Mouse (Mus musculus): ENCODE measurements around the gene Grik3. TPM values are rescaled to one million over a fixed set of nuclear protein-coding genes. Genes with fewer than 3 reads are reported as not detected.

The Grik3 gene
- polyA plus RNA-seq, 1 experiment from 2014 or later, result not detected

DNA sequence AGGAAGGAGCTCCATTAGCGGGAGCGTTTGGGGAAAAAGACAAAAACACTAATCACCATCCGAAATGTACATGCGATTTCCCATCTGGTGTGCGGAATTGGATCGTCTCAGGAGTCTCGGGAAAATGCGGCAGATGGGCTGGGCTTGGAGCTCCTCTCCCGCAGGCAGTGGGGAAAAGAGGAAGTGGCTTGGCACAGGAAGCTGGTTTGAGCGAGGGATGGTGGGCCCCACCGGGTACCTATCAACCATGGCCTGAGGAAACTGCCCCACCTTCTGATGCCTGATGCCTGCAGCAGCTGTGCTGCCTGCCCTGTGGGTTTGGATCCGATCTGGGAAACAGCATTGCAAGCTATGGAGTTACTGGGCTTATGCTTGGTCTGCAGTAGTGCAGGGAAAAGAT, 12.4 kb upstream of the Grik3 start:
- POLR2A ChIA-PET, result no interaction called here

DNA sequence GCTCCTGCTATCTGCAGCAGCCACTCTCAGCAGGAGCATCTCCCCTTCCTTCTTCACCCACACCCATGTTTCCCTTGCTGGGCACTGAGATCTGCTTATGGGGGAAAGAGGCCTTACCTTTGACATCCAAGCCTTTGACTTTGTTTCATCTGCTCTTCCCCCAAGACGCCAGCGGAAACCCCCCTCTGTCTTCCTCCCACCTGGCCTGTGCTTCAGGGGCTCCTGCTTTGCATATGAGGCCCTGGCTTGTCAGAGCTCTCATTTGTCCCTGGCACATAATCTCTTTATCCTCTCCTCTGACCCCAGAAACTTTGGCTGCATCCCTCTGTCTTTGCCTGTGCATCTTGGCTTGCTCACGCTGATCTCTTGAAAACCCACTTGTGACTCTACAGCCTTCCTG, 9.2 kb upstream of the Grik3 start:
- DNase-seq (ENCODE audit: low read depth, low spot score), result no peak
- ChIA-PET POLR2A (no interaction called here), CTCF (no interaction called here)
- peaks cover 32% of the 10 kb centered on the region for H3K27me3 ChIP-seq
- in situ Hi-C loops (cut with MboI; ENCODE audit: low pct_unique_long_range_greater_than_20kb), result no loop called here
- no peak for ATAC-seq
- TF ChIP-seq CTCF (IDR thresholded peaks at IDR 0.05), result no peak

More for the DNA sequence above, 12.4 kb upstream of the Grik3 start:
- CTCF ChIA-PET, result no interaction called here
- TF ChIP-seq CTCF (IDR thresholded peaks at IDR 0.05), result no peak
- in situ Hi-C loops (cut with MboI; ENCODE audit: low pct_unique_long_range_greater_than_20kb), result no loop called here
- DNase-seq (ENCODE audit: low read depth, low spot score), result no peak
- peaks cover 13% of the 10 kb centered on the region for H3K27me3 ChIP-seq
- ATAC-seq, result no peak

DNA sequence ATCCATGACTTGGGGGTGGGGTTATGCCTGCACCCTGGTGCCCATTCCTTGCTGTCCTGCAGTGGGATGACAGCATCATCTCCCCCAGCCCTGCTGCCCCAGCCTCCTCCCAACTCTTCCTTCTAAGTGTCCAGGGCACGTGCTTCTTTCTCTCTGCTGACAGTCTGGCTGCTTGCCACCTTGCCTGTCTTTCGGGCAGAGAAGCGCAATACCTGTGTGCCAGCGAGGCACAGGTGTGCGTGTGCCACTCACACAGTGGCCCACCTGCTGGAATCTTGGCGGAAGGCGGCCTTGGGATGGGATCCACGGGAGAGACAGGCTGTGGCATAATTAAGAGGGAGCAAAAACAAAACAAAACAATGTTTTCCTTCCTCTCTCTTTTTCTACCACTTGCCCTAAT, 6.4 kb upstream of the Grik3 start:
- DNase-seq (ENCODE audit: low read depth, low spot score) (no peak), ATAC-seq (no peak)
- POLR2A ChIA-PET, result no interaction called here
- CTCF ChIA-PET, result no interaction called here
- no peak for TF ChIP-seq CTCF (IDR thresholded peaks at IDR 0.05)
- in situ Hi-C loops (cut with MboI; ENCODE audit: low pct_unique_long_range_greater_than_20kb), result no loop called here
- H3K27me3 ChIP-seq, result peaks cover 44% of the 10 kb centered on the region

DNA sequence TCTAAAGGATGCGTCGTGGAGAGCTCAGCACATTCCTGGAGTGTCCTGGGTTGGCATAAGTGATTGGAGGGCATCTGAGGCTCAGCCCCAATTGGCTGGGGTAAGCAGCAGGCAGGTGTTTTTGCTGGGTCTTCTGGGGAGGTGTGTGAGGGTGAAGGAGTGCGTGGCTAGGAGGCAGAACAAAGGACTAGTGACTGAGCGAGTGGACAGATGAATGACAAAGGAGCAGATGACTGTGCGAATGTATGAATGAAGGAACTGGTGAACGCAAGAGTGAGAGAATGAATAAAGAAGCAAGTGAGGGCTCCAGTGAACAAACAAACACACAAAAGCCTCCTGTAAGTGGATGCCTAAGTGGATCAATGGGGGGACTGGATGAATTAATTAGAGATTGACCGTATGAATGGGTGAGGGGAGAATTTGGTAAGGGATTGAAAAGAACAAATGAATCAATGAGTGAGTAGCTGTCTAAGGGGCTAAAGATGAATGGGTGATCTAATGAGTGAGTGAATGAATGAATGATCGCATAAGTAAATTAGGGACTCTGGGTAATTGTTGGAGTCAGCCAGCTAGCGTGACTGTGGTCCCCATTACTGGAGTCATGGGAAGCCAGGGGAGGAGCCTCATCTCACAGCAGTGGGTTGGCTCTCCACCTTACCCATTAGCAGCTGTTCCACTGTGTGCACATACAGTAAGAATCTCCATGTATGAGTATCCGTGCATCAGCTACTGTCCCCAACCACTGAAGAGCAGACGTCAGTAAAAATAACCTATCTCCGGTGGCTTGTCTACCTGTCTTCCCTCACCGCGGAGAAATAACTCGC, 4.9 kb upstream of the Grik3 start:
- H3K27me3 ChIP-seq, result peaks cover 48% of the 10 kb centered on the region
- no peak for TF ChIP-seq CTCF (IDR thresholded peaks at IDR 0.05)
- POLR2A ChIA-PET, result no interaction called here
- in situ Hi-C loops (cut with MboI; ENCODE audit: low pct_unique_long_range_greater_than_20kb), result no loop called here
- CTCF ChIA-PET, result no interaction called here
- ATAC-seq (no peak), DNase-seq (ENCODE audit: low read depth, low spot score) (no peak)

DNA sequence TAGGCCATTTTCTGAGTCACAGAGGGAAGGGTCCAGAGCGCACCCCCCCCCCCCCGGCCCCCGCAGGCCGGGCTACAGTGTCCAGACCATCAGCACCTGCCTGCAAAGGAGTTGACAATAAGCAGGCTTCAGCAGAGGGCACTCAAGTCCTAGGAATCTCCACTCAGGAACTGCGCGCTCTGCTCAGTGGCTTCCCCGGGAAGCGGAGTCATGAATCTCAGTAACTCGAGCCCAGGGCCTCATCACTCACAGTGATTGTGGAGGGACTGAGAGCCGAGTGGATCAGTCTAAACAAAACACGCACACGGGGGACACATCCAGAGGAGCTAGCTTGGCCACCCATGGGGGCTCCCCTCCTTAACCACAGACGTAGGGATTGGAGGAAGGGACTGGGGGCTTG, 3.9 kb upstream of the Grik3 start:
- in situ Hi-C loops (cut with MboI; ENCODE audit: low pct_unique_long_range_greater_than_20kb), result no loop called here
- ATAC-seq (no peak), DNase-seq (ENCODE audit: low read depth, low spot score) (no peak)
- peaks cover 51% of the 10 kb centered on the region for H3K27me3 ChIP-seq
- no peak for TF ChIP-seq CTCF (IDR thresholded peaks at IDR 0.05)
- CTCF ChIA-PET, result no interaction called here
- POLR2A ChIA-PET, result no interaction called here

DNA sequence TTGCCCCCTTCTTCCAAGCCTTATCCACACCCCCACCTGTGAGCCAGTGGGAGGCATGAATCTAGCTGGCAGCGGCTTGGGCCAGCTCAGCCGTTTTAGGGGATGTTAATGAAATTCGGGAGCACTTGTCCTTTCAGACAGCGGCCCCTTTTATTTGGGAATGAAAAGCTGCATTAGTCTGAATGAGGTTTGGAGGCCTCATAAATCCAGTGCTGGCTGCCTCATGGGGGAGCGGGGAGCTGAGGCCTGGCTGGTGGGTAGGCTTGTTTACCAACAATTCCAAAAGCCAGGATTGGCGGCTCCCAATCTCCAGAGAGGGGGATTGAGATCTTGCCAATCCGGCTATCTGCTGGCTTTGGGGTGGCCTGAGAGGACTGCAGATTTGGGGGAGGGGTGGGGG, 3.5 kb upstream of the Grik3 start:
- DNase-seq (ENCODE audit: low read depth, low spot score) (no peak), ATAC-seq (no peak)
- POLR2A ChIA-PET, result no interaction called here
- in situ Hi-C loops (cut with MboI; ENCODE audit: low pct_unique_long_range_greater_than_20kb), result no loop called here
- H3K27me3 ChIP-seq, result peaks cover 49% of the 10 kb centered on the region
- no peak for TF ChIP-seq CTCF (IDR thresholded peaks at IDR 0.05)
- CTCF ChIA-PET, result no interaction called here

DNA sequence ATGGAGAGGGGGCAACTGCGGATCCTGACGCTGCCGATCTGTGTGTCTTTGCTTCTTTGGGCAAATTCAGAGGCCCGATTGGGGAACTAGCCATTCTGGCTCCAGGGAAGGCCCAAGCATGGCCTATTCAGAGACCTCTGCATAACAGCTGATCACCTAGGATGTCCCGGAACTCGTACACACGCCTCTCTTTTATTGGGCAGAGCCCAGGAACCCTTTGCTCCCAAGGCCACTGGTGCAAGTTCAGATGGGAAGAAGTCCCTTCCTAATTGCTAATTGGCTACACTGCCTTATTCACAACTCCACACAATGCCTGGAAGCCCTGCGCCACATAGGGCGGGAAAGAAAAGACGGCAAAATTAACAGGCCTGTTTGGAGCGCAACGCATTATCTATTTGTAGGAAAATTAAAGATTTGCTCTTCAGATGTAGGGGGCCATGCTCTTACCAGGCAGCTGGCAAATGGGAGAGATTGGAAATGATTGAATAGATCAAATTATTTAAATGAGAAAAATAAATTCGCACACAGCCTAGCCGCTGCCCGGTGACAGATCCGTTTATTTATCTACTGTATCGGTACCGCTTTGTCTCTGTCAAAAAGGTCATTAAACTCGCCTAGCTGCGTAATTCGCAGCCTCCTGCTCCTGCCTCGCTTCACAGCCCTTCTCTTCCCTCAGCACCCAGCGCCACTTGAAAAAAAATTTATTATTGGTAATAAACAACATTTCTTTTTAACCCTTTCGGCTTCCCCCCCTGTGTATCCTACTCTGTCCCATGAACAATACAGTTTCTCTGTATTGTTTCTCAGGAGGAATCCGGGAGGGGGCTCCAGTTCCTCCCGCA, 1.5 kb upstream of the Grik3 start:
- CTCF ChIA-PET, result no interaction called here
- POLR2A ChIA-PET, result no interaction called here
- in situ Hi-C loops (cut with MboI; ENCODE audit: low pct_unique_long_range_greater_than_20kb), result no loop called here
- TF ChIP-seq CTCF (IDR thresholded peaks at IDR 0.05), result no peak
- no peak for DNase-seq (ENCODE audit: low read depth, low spot score)
- ATAC-seq, result no peak
- H3K27me3 ChIP-seq, result peaks cover 61% of the 10 kb centered on the region

DNA sequence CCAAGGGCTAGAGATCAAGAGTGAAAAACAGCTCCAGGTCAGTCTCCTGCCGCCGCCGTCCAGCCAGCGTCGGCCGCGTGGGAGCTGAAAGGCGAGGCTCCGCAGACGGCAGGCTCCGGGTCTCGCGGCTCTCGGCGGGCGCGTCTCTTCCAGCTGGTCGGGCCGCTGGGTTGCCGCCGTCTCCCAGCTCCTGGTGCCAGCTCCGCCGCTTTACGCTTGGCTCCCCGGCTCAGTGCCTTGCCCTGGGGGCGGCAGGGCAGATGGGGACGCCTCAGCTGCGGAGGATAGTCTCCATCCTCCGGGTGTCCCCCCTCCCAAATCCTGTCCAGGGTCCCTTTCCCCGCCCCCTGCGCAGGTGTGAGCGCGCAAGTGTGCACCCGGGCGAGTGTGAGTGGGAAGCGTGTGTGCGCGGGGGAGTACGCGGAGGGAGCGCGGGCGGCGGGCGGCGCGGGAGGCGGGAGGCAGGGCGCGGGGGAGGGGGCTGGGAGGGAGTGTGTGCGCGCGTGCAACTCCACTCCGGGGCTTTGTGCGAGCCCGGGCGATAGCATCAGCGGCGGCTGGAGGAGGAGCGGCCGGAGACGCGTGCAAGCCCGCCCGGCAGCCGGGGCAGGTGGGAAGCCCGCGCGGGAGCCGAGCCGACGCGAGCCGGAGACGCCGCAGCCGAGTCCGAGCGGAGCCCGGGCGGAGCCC, 454 bp upstream of the Grik3 start:
- TF ChIP-seq CTCF (IDR thresholded peaks at IDR 0.05), result no peak
- DNase-seq (ENCODE audit: low read depth, low spot score) (no peak), ATAC-seq (no peak)
- in situ Hi-C loops (cut with MboI; ENCODE audit: low pct_unique_long_range_greater_than_20kb), result no loop called here
- CTCF ChIA-PET, result no interaction called here
- POLR2A ChIA-PET, result no interaction called here
- H3K27me3 ChIP-seq, result peaks cover 55% of the 10 kb centered on the region

DNA sequence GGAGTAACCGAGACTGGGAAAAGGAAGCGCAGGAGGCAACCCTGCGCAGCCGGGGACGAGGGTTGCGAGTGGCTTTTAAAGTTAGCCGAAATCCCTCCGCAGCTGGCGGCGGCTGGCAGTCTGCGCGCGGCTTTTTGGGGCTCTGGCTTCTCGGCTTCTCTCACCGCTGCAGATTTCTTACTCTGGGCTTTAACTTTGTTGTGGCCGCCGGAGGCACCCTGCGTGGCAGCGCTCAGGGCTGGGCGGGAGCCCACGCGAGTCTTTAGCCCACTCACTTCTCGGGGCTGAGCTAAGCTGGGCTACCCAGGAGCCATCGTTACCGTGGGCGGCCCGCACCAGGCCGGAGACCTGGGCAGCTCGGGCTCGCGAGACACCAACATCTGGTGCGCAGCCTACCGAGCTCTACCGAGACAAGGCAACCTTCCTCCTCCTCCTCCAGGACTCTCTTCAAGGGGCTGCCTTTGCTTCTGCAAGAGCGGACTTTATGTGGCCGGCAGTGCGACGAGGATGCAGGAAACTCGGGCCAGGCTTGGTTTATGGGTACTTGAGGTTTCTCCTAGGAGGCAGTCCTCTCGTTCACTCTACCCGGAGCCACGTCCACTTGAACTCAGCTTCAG, 1.1 kb downstream of the Grik3 start:
- DNase-seq (ENCODE audit: low read depth, low spot score), result no peak
- peaks cover 53% of the 10 kb centered on the region for H3K27me3 ChIP-seq
- ChIA-PET POLR2A (no interaction called here), CTCF (no interaction called here)
- no peak for ATAC-seq
- no peak for TF ChIP-seq CTCF (IDR thresholded peaks at IDR 0.05)
- in situ Hi-C loops (cut with MboI; ENCODE audit: low pct_unique_long_range_greater_than_20kb), result no loop called here

DNA sequence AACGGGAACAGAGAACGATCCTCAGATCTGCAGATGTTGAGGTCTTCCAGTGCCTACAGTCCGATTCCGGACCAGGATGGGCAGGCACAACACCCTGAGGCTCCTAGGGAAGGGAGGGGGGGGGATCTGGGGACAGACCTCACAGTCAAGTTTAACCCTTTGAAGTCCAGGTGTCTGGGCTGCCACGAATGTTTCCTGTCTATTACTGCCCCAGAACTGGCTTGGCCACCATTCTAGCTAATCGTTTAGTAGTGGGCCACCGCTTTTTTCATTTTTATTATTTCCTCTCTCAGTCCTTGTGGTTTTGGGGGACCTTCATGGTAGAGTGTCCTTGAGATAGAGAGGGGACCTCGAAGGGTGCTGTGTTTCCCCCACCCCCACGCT, 1.6 kb downstream of the Grik3 start:
- no peak for TF ChIP-seq CTCF (IDR thresholded peaks at IDR 0.05)

More for the DNA sequence above, 1.6 kb downstream of the Grik3 start:
- CTCF ChIA-PET, result no interaction called here
- peaks cover 48% of the 10 kb centered on the region for H3K27me3 ChIP-seq
- in situ Hi-C loops (cut with MboI; ENCODE audit: low pct_unique_long_range_greater_than_20kb), result no loop called here
- DNase-seq (ENCODE audit: low read depth, low spot score) (no peak), ATAC-seq (no peak)
- POLR2A ChIA-PET, result no interaction called here

All from Patski (cell line).